Mouse (Mus musculus) WW6 (cell line): ENCODE data around the gene Bcl2.

Experiments used
- DNase-seq: peaks from one replicate; pipeline ENCODE4 v3.0.0-alpha.2; 2013; ENCODE audit warnings: low read depth, low spot score

Gene Bcl2

DNA sequence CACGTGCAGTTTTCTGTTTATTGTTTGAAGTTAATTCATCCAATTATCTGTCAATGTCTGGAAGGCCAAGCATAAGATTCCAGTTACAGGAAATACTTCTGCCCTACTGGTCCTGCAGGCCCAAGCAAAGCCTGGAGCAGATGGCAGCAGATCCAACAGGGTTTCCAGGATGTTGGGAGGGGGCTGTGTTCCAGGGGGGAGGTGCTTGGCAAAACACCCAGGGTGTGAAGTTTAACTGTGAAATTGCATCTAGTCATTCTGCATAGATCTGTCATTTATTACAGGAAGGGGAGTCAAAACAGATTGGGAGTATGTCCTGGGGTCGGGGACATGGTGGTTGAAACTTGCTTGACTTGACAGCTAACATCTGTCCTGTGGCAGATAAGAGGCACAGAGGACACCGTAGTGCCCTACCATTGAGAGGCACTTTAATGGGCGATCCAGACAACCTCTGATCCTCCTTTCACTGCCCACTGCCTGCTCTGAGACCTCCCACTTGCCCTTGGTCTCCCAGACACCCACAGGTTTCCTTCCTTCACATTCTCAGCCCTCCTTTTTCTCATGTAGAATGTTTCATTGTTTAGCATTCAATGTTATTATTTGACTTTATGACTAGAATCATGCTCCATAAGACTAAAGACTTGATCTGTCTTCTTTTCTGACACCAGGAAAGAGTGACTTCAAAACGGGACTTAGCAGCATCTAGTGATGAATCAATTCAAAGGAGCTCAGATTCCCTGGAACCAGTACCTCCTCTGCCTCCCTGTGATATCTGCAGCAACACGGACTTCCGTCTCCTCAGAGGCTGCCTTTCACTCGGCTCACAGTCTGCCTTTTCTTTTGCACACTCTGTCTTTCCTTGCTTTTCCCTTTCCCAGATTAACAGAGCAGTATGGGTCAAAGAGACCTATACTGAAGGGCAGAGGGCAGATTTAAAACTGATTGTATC, 47.7 kb downstream of the Bcl2 start:
- DNase-seq, result no peak

DNA sequence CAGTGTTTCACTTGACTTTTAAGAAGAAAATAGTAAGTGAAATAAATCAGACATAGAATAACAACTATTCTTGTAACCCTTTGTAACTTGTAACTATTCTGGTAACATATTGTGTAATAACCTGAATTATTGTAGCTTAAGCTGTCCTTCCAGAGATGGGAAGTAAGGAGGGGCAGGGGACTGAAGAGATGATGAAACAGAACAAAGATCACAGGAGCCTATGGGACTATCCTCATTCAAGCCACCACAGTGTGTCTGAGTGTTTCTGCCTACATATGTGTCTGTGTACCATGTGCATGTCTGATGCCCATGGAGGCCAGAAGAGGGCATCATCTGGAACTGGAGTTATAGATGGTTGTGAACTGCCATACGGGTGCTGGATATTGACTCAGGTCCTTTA, 49.1 kb downstream of the Bcl2 start:
- no peak for DNase-seq

DNA sequence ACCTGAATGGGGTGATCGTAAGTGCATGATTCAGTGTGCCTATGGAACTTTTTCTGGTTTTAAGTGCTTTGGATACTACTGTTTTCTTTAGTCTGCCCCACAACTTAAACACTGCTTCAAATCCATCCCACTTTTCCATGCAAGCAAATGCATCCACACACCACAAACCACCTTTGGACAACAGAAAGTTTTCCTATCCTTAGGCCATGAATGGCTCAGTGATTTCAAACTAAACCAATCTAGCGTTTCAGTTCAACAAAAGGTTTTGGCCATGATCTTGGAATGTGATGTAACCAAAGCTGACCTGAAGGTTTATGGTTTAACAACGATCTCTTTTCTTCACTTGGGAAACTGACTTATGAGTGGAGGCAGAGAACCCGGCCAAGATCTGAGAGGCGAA, 51.6 kb downstream of the Bcl2 start:
- DNase-seq, result no peak

DNA sequence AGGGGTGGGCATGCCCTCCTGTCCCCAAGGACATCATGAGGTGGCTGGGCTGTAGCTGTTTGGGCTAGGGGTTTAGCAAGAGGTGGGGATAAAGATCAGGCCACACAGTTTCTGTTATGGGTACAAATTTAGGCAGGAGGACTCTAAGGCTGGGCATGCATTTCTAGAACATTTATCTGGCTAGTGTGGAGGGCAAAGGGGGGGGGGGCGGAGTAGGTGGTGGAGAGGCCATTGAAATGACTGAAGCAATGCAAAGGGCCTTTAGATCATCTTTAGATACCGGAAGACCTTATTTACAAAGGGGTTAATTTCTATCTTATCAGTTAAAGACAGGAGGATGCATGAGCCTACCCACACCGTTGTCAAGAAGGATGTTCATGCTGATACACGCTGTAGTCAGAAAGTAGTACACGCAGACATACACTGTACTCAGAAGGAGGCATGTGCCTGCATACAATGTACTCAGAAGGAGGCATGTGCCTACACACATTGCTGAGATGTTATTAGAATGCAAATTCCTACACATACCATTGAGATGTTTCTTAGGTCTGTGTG, 55.7 kb downstream of the Bcl2 start:
- no peak for DNase-seq

DNA sequence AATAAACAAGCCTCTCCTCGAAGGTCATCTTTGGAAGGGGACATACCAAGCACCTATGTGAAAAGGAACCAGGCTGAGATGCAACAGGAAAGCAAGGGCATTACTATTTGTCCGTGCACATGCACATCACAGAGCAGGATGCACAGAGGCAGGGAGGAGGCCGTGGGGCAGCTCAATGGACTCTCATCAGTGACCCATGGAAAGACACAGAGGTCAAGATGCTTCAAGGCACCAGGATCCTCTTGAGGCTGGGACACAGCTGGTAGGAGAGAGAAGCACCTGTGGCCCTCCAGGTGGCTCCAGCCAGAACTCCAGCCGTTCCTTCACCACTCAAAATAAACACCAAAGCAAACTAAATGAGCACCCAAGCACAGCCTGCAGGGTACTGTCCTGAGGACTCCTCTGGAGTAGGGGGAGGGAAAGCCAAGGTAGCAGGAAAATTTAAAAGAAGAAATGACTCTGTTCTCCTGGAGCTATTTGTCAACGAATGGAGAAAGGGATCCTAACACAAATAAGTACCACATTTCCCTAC, 57.8 kb downstream of the Bcl2 start:
- DNase-seq, result no peak

DNA sequence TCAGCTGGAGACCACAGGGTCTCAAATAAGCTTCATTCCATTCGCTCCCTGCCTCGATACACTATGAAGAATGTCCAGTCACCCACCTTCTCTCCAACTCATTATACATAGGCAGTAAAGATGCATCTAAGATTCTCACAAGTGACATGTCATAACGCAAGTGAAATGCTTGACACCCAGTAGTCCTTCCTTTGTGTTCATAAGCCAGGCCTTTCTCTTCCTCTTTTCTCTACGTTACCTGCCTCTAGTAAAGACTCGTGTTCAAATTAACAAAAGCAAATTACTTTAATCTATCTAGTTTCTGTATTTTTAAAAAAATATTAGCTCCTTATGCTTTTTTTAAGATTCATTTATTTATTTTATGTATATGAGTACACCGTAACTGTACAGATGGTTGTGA, 59.8 kb downstream of the Bcl2 start:
- DNase-seq, result no peak

DNA sequence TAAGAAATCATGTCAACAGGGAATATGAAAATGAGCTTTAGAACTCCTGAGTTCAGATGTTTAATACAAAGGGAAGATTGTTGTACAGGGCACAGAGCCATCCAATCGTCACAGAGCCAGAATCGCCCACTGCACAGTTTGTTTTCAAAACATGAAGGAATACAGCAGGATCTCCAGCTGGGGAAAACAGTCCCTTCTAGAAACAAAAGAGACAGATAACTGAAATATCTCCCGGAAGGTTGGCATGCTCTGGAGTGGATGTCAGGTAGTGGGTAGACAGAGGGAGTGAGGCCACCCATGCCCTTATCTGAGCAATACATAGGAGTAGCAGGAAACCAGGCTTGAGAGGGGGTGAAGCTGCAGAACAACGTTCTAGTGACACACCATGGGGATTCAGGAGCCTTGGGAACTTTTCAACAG, 60.6 kb downstream of the Bcl2 start:
- no peak for DNase-seq

DNA sequence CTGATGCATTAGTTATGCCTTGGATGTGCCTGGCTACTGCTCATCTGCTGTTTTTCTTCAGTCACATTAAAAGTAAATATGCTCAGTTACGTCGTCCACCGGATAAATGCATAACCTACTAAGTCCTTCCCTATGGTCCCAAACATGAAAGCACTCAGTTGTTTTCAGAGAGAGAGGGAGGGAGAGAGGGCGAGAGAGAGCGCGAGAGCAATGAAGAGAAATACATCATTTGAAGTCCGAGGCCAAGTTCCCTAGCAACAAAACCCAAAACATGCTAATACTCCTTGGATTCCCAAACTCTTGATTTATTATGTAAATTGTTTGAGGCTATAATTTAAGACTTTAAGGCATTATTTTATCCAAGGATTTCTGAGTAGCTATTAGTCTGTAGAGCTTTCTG, 62.9 kb downstream of the Bcl2 start:
- DNase-seq, result no peak

DNA sequence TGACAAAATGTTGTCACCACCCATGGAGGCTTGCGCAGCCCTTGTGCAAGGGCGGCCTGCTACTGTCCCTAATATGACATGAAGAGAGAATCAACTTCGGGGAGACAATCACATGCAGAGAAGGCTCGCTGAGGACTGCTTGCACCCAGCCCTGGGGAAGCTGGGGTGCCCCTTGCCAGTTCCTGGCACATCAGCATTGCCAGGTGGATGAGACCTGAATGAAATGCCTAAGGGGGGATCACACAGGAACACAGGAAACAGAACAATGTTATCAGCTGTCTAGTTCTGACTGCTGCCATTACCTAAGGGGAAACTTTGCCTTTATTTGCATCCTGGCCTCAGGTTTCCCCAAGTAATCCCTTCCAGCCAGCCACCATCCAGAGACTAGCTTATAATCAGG, 63.6 kb downstream of the Bcl2 start:
- no peak for DNase-seq

DNA sequence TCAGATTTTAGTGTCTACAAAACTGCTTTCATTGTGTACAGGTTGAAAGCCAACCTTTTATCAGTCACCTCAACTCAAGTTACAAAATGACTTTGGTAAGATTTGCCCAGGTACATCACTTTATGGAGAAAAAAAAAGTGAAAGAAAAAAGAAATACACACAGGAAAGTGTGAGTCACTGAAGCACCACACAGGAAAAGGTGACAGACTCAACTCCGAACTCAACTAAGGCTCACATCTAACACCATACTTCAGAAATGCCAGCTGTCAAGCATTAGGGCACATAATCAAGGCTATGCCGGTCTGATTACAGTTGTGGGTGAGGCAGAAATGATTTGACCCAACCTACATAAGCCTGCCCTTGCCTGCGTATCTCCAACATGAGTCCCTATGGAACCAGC, 66.7 kb downstream of the Bcl2 start:
- DNase-seq, result no peak

DNA sequence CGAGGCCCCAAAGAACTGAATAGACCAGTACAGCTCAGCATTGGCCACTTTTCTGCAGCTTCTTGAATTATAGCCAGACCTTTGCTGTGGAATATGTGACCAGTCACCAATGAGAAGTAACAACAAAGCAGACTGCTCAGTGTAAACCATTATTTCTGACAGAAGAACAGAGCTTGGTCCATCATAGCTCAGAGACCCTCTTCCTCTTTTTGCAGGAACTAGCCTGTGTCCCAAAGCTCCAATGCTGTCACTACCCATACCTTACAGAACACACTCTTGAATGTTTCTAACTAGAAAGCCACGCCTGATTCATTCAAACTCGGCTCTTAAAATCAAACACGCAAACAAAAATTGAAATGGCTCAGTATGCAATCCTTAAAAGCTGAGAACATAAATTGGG, 69.5 kb downstream of the Bcl2 start:
- no peak for DNase-seq

DNA sequence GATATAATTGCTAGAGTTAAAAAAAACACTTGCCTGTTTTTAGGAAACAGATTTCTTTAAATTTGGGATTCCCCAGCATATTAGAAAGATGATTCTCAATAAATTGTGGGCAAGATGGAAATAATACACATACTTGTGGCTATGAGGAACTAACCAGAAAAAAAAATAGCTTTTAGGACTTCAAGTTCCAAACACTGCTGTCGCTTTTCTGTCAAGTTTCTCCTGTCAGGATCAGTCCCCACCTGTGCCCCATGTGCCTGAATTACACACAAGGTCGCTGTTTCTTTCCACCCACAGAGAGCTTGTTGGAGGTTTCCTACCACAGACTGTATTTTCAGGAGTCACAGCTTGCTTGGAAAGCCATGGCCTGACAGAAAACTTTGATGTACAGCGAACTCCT, 70.5 kb downstream of the Bcl2 start:
- DNase-seq, result no peak

DNA sequence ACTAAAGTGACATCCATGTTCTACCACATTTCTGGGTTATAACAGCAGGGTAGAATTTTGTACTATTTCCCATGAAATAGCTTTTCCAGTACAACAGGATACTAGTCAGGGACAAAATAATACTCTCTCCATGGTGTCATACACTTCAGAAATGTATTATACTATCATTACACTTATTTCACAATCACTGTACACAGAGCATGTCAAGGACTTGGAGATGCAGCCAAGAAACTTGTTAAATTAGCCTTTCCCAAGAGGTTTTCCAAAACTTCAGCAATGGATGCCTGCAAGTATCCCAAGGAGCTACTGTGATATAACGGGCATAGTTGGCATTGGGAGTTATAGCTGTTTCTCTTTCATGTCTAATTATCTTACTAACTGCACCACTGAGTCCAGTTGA, 73.5 kb downstream of the Bcl2 start:
- no peak for DNase-seq

DNA sequence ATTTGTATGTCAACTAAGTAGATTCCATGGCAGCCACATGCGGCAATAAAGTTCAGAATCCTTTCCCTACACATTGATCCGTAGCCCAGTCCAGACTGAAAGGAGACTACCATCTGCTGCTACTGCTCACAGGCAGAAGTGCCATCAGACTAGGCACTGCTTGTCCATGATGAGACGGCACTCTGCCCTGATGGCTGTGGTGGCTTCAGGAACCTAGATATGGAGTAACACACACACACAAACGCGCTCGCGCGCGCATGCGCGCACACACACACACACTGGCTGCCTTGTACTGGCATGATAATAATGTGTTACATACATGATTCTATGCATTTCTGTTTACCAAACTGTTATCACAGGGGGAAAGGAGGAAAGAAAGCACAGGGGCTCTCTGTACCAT, 76.4 kb downstream of the Bcl2 start:
- no peak for DNase-seq

DNA sequence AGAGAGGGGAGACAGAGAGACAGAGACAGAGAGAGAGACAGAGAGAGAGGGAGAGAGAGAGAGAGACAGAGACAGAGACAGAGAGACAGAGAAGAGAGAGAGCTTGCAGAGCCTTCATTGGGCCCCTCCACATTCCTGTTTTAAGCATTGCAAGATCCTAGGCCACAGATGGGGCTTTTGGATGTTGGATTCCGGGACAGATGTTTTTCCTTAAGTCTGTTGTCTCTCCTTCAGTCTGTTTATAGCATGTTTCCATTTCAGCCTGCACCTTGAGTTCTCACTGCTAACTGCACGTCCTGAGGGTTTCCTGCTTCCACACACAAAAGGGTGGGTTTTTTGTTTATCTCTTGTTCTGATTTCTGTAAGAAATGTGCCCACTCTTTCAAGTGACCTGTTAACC, 77.4 kb downstream of the Bcl2 start:
- DNase-seq, result no peak

DNA sequence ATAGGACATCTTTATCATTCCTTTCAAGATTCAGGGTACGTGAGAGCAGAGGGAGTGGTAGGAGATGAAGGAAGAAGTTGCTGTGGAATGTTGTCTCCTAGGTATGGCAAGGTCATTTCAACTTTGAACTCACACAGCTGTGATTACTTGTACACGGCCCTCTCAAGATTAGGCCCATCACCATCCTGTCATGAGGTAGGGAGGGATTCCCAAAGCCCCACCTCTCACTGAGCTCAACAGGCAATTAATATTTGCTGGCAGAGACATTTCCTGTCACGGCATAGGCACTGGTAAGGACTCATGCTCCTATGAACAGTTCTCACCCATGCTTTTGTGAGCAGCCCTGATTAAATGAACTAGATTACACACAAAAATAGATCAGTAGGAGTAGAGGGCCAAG, 80.9 kb downstream of the Bcl2 start:
- no peak for DNase-seq

DNA sequence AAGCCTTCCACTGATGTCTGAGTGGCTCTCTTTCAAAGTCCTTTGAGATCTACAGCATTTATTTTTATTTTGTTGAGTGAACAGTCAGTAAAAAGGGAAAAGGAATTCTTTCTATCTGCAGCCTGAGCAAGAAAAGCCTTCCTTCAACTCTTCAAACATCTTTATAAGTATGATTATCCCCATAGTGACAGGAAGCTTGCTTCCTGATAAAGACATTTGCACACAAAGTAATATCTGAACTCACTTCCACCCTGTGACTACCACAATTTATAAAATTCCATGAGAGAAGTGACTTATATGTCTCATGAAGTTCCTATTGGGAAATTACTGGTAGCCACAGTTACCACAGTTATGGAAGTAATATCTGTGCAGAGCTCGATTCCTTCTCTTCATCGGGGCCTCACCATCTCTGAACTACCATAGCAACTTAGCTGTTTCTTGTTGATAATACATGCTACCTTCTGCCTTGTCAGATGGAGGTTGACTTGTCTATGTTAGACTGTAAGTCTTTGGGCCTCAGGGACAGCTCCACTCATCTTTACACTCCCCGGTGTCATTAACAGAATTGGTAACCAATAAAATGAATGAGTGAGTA, 82.1 kb downstream of the Bcl2 start:
- DNase-seq, result no peak

DNA sequence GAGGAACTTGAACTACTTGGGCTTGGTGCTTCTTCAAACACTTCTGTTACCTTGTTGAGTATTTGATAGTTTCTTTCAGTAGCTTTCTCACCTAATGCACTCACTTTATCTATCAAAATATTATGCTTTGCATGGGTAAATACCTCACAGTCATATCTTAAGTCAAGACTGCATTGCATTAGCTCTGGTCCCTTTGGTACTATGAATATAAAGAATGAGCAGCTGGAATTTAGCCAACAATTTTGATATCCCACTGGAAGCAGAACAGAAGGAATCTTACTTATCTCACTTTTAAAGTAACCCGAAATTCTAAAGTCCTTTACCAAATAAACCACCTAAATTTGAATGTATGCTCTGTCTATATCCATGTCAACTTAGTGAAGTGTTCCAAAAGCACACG, 83.1 kb downstream of the Bcl2 start:
- DNase-seq, result no peak

DNA sequence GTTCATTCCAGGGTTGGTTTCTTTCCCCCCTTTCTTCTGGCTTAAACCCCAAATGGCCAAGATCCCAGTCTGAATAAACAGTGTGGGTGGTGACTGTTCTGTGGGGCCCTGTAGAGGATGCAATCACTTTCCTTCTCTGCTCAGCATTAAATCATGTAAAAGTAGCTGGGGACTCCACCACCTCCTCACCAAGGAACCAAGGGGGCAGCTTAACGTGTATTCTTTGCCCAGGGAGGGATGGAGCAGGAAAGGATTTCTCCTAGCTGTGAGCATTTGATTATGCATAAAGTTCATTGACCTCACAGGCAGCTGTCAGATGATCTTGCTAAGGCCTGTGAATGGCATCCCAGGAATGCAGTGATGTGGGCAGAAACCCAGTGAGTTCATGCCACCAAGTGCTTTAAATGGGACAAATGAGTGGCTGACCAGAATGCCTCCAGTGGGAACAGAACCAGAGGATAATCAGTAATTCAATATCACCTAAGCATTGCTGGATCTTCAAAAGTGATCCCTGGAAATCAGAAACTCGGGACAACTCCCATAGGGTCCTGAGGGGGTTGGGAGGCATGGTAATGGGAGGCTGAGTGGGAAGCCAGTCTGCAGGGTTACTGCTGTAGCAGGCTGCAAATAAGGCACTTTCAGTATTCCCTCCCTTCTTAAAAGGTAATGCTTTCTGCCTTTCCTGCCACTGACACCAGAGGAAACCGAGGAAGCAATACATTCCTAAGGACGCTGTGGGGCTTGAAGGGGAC, 84.0 kb downstream of the Bcl2 start:
- DNase-seq, result no peak

DNA sequence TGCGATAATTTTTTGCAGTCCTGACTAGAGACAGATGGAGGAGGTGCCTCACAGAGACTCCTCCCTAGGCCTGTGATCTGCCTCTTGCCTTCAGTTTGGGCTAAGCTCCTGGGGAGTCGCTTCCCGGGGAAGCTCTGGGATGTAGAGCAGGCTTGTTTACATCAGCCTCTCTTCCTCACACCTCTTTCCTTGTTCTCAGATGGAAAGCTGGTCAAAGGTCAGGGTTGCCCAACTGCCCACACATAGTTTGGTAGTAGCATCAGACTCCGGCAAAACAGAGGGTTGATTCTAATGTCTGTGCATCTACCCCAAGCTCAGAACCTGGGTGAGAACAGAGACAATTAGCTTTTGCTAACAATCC, 84.6 kb downstream of the Bcl2 start:
- DNase-seq, result no peak

DNA sequence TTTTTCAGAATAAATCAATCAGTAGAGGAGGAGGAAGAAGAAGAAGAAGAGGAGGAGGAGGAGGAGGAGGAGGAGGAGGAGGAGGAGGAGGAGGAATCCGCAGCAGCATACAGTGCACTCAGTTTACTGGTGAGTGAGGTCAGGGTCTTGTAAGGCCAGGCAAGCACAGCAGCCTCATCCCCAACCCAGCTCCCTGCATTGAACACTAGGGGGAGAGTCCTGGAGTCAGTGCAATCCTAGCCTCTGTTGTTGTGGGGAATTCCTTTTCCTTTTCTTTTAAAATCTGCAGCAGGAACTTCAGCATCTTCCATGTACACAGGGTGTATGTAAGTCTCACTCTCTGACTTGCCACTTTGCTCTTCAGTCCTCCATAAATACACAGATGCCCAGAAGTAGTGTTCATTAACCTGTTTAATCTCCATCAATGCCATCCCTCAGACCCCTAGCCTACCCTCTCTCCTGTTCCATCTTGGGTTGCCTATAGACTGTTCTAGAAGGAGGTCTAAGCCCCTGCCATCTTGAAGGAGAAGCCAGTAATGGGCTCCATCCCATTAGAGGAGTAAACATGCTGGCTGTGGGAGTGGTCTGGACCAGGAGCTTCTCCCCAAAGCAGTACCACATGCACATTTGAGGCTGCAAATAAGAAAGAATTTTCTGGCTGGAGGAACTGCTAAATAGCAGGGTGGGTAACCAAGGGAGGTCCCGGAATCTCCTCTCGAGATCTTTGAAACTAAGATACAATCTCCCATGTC, 85.2 kb downstream of the Bcl2 start:
- DNase-seq, result no peak
